Mouse (Mus musculus) CH12.LX (cell line): ENCODE results near the gene Cenpb. TPM values are rescaled to one million over a fixed set of nuclear protein-coding genes. Genes with fewer than 3 reads are reported as not detected.

Source experiments
- DNase-seq: peaks from one replicate; pipeline ENCODE4 v3.0.0-alpha.2; 2013; ENCODE audit errors: extremely low read depth
- H3K27ac ChIP-seq: 2 replicates; pipeline ENCODE4 v1.5.1; 2012; ENCODE audit warnings: low read depth, mild to moderate bottlenecking, control low read depth, moderate library complexity; ENCODE audit not compliant: insufficient read depth
- H3K27me3 ChIP-seq: replicated peaks from 2 replicates; pipeline ENCODE3; 2012; ENCODE audit warnings: inconsistent platforms
- H3K36me3 ChIP-seq, 2 experiments: replicated peaks in 1 of 2; 2 replicates each; pipeline versions ENCODE3 to v1.6.1; 2012; ENCODE audit warnings: inconsistent platforms in 1 of 2, low read length in 1 of 2, mild to moderate bottlenecking in 1 of 2, mixed read lengths in 1 of 2, moderate library complexity in 1 of 2; ENCODE audit not compliant: control insufficient read depth in 1 of 2, insufficient read depth in 1 of 2
- H3K4me1 ChIP-seq, 2 experiments: 2 replicates each; pipeline ENCODE4 v1.6.1; 2012; ENCODE audit warnings: inconsistent platforms in 1 of 2, moderate library complexity in 1 of 2; ENCODE audit not compliant: insufficient read depth in 2 of 2, control insufficient read depth in 1 of 2
- H3K4me2 ChIP-seq: 2 replicates; pipeline ENCODE4 v1.6.1; 2012; ENCODE audit warnings: low read depth, mild to moderate bottlenecking, control low read depth; ENCODE audit not compliant: poor library complexity, insufficient read depth, severe bottlenecking
- H3K4me3 ChIP-seq, 3 experiments: fragments of 150-350 bp in 1 of 3; sonication (generic) in 1 of 3; replicated peaks in 1 of 3; 2 replicates each; pipeline versions ENCODE3 to v1.5.1; 2011 to 2012; ENCODE audit warnings: low read depth in 2 of 3, low read length in 2 of 3, mild to moderate bottlenecking in 2 of 3, moderate library complexity in 2 of 3, control low read depth in 1 of 3, improper control_type of control experiment in 1 of 3, inconsistent platforms in 1 of 3, mixed read lengths in 1 of 3; ENCODE audit not compliant: poor library complexity in 1 of 3
- H3K79me2 ChIP-seq: replicated peaks from 2 replicates; pipeline ENCODE4 v1.6.1; 2012; ENCODE audit warnings: mild to moderate bottlenecking, moderate library complexity; ENCODE audit not compliant: control insufficient read depth, poor library complexity, insufficient read depth, severe bottlenecking; ENCODE audit errors: extremely low read depth
- H3K9ac ChIP-seq: 2 replicates; pipeline ENCODE4 v1.6.1; 2012; ENCODE audit warnings: low read depth, mild to moderate bottlenecking, control low read depth, moderate library complexity; ENCODE audit not compliant: insufficient read depth
- H3K9me3 ChIP-seq: replicated peaks from 2 replicates; pipeline ENCODE3; 2012; ENCODE audit warnings: low read length, inconsistent platforms, mixed read lengths
- BHLHE40 ChIP-seq: IDR thresholded peaks from 2 replicates; pipeline ENCODE4 v1.6.1; 2011; ENCODE audit warnings: mild to moderate bottlenecking, low read depth, low read length, improper control_type of control experiment
- CHD2 ChIP-seq: IDR thresholded peaks from 2 replicates; pipeline ENCODE4 v1.6.1; 2011; ENCODE audit warnings: low read length, improper control_type of control experiment
- ELF1 ChIP-seq: IDR thresholded peaks from 2 replicates; pipeline ENCODE4 v1.6.1; 2014; ENCODE audit warnings: low read depth, mild to moderate bottlenecking, inconsistent platforms, low read length, improper control_type of control experiment
- GABPA ChIP-seq: IDR thresholded peaks from 2 replicates; pipeline ENCODE4 v1.6.1; 2012; ENCODE audit warnings: low read depth, low read length, improper control_type of control experiment, inconsistent platforms; ENCODE audit not compliant: insufficient replicate concordance
- HCFC1 ChIP-seq: IDR thresholded peaks from 2 replicates; pipeline ENCODE4 v1.6.1; 2012; ENCODE audit warnings: low read depth, mild to moderate bottlenecking, inconsistent platforms, low read length, improper control_type of control experiment
- IRF4 ChIP-seq: IDR thresholded peaks from 2 replicates; pipeline ENCODE4 v1.6.1; 2014; ENCODE audit warnings: low read depth, mild to moderate bottlenecking, inconsistent platforms, low read length, improper control_type of control experiment
- JUND ChIP-seq: conservative IDR thresholded peaks from 2 replicates; pipeline ENCODE4 v1.6.1; 2011; ENCODE audit warnings: low read depth, low read length, improper control_type of control experiment
- KAT2A ChIP-seq: IDR thresholded peaks from 2 replicates; pipeline ENCODE4 v1.6.1; 2012; ENCODE audit warnings: low read length, improper control_type of control experiment, inconsistent platforms; ENCODE audit not compliant: insufficient replicate concordance
- MXI1 ChIP-seq: IDR thresholded peaks from 2 replicates; pipeline ENCODE4 v1.6.1; 2011; ENCODE audit warnings: mild to moderate bottlenecking, low read depth, low read length, improper control_type of control experiment
- NRF1 ChIP-seq: IDR thresholded peaks from 2 replicates; pipeline ENCODE4 v1.6.1; 2014; ENCODE audit warnings: low read depth, mild to moderate bottlenecking, inconsistent platforms, low read length, improper control_type of control experiment, moderate library complexity
- POLR2A ChIP-seq: IDR thresholded peaks from 2 replicates; pipeline ENCODE4 v1.6.1; 2011; ENCODE audit warnings: low read depth, mild to moderate bottlenecking, improper control_type of control experiment, low read length
- POLR2AphosphoS2 ChIP-seq: IDR thresholded peaks from 2 replicates; pipeline ENCODE4 v1.6.1; 2011; ENCODE audit warnings: low read depth, low read length, improper control_type of control experiment
- RCOR1 ChIP-seq: conservative IDR thresholded peaks from 2 replicates; pipeline ENCODE4 v1.6.1; 2012; ENCODE audit warnings: low read depth, mild to moderate bottlenecking, inconsistent platforms, low read length, improper control_type of control experiment
- SIN3A ChIP-seq: IDR thresholded peaks from 2 replicates; pipeline ENCODE4 v1.6.1; 2012; ENCODE audit warnings: low read length, improper control_type of control experiment, inconsistent platforms
- TBP ChIP-seq: conservative IDR thresholded peaks from 2 replicates; pipeline ENCODE4 v1.6.1; 2011; ENCODE audit warnings: low read depth, low read length, improper control_type of control experiment
- USF2 ChIP-seq: conservative IDR thresholded peaks from 2 replicates; pipeline ENCODE4 v1.6.1; 2011; ENCODE audit warnings: low read depth, low read length, improper control_type of control experiment
- dilution Hi-C: fragments of 300-500 bp; cut with MboI; formaldehyde crosslinking; loops from 2 replicates; pipeline ENCODE4 v1.14.3; 2020; ENCODE audit warnings: low sequenced_read_pairs; ENCODE audit not compliant: extremely low pct_unique_long_range_greater_than_20kb, extremely low pct_ligation_motif_present
- in situ Hi-C: fragments of 300-500 bp; cut with MboI; formaldehyde crosslinking; loops from 3 replicates; pipeline ENCODE4 v1.14.3; 2019; ENCODE audit warnings: low sequenced_read_pairs, low pct_ligation_motif_present, low pct_unique_long_range_greater_than_20kb, mixed read lengths
- polyA plus RNA-seq: library from polyadenylated mRNA; unstranded; fragments of >175 nt; gene quantifications from 2 replicates; pipeline ENCODE4 v1.2.1, GENCODE M21; 2012; ENCODE audit warnings: low read depth; ENCODE audit not compliant: insufficient read length
- total RNA-seq, 2 experiments: library from RNA; depleted of rRNA; stranded (reverse); fragments of 300-350 nt in 1 of 2; fragments of >200 nt in 1 of 2; gene quantifications; 2 replicates each; pipeline ENCODE4 v1.2.3; 2012 to 2014

The Cenpb gene
- total and polyA plus RNA-seq, 3 experiments, result 18.1 to 26.6 (median 24.4) TPM

DNA sequence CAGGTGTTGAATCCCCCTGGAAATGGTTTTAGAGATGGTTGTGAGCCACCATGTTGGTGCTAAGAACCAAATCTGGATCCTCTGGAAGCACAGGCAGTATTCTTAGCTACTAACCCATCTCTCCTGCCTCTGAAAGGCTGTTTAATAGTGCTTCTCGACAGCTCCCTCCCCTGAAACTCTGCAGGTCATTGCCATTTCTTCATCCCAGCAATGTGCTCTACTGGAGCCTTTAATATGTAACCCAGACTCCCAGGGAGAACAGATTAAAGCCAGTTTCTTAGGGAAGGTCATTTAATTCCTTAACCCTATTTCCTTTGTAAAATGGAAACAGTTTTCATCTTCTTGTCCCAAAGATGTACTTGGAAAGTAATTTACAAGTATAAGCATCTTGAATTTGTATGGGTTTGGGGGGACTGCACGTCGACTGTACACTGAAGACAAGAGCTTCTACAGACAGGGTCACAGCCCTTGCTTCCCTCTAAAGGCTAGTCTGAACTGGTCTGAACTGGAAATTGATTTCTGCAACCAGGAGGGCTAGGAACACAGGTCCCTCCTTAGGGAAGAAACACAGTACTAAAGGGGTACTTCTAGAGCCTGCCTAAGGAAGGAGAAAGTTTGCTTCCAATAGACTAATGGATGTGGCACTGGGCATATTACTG lies 4.5 kb downstream of the Cenpb start:
- Histone ChIP-seq H3K27me3 (no peaks in the 10 kb centered on the region), H3K4me1 (peaks cover 16 to 30% of the 10 kb centered on the region in 2 experiments), H3K9me3 (no peaks in the 10 kb centered on the region), H3K4me2 (no peak overlapping the region), H3K36me3 (peaks cover 0 to 28% of the 10 kb centered on the region in 2 experiments), H3K9ac (no peak overlapping the region), H3K27ac (no peak overlapping the region), H3K4me3 (no peak overlapping the region), H3K79me2 (no peaks in the 10 kb centered on the region)
- dilution Hi-C loops, result no loop called here
- in situ Hi-C loops, result no loop called here
- TF ChIP-seq JUND (no peak), POLR2AphosphoS2 (0 out of 2 replicates have a peak, but pooled peaks have one; percentile 6)
- no peak for DNase-seq

DNA sequence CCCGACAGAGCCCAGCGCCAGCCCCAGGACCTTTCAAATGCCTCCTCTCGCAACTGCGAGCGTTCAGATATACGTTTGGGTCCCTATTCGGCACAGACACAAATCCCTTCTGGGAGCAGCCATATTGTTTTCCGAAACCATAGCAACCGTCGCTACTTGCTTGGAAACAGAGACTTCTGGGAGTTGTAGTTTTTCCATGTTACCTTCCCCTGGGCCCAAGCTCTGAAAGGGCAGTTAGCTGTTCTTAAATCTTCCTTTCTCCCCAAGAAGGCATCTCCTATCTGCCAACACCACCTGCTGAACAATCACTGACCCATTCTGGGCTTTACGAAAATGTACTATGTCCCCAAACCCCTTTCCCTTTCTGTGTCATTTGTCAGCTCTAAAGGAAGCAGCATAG lies 5.2 kb downstream of the Cenpb start:
- H3K79me2 ChIP-seq, result no peaks in the 10 kb centered on the region
- no peaks in the 10 kb centered on the region for H3K27me3 ChIP-seq
- peak overlapping the region in 2 of 3 experiments; percentile 26 to 36 for H3K4me3 ChIP-seq
- dilution Hi-C loops (no loop called here), in situ Hi-C loops (no loop called here)
- H3K27ac ChIP-seq, result no peak overlapping the region
- peaks cover 0 to 28% of the 10 kb centered on the region in 2 experiments for H3K36me3 ChIP-seq
- peak; percentile 86 for DNase-seq
- H3K4me1 ChIP-seq, result peaks cover 16 to 27% of the 10 kb centered on the region in 2 experiments
- peak overlapping the region; percentile 45 for H3K4me2 ChIP-seq
- H3K9ac ChIP-seq, result no peak overlapping the region
- no peaks in the 10 kb centered on the region for H3K9me3 ChIP-seq
- peak; percentile 65; the same call in 1 of the 2 replicates for TF ChIP-seq GABPA
- TF ChIP-seq MXI1, result peak; percentile 97
- TF ChIP-seq RCOR1, result no peak
- TF ChIP-seq JUND, result no peak
- TF ChIP-seq ELF1, result peak; percentile 60
- 0 out of 2 replicates have a peak, but pooled peaks have one; percentile 32 for TF ChIP-seq POLR2A
- peak; percentile 34; the same call in 1 of the 2 replicates for TF ChIP-seq CHD2
- peak; percentile 100 for TF ChIP-seq HCFC1
- peak; percentile 96 for TF ChIP-seq KAT2A
- TF ChIP-seq TBP, result no peak
- TF ChIP-seq BHLHE40, result no peak
- TF ChIP-seq NRF1, result peak; percentile 62
- TF ChIP-seq POLR2AphosphoS2, result no peak
- TF ChIP-seq IRF4, result peak; percentile 53
- no peak for TF ChIP-seq USF2
- TF ChIP-seq SIN3A, result peak; percentile 97
